17 mouse cellular contexts compared by ENCODE assay signal in the genomic region with DNA sequence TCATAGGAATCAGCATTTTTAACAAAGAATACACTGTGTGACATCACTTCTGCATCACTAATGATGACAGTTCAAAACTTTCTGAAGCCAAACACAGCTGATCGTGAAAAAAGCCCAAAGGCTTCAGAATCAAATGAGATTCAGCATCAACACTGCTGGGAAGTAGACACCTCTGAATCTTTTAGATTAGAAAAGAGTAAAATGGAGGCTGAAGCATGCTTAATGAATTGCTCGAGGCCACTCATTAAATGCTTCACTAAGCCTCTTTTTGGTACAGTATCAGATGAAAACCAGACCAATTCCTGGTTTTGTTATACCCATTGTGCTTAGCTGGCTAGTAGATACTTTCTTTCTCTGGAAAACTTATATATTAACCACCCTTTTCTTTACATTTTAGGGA.
DNase-seq lines count a peak whose midpoint lies in the region; ATAC-seq and TF ChIP-seq lines count a peak whose summit lies in the region.
"Had no signal": no experiment of that assay in that cellular context is flagged by ENCODE, and none has a peak within 500 bp of the region (broad histone marks: within the 10 kb centered on the region; RNA-seq: fewer than 3 reads in every experiment).

No protein-coding gene starts in this region.

- no peak overlapping the region for H3K9ac ChIP-seq in forebrain, embryonic 14.5 days (ENCODE audit: low read length)
- no peak overlapping the region for H3K9ac ChIP-seq in forebrain, postnatal 0 days
- no peak overlapping the region for H3K9ac ChIP-seq in hindbrain, embryonic 14.5 days
- H3K9ac ChIP-seq in hindbrain, embryonic 16.5 days (ENCODE audit: low read depth, low read length): no peak overlapping the region
- H3K9ac ChIP-seq in midbrain, embryonic 15.5 days: no peak overlapping the region
- H3K9ac ChIP-seq: embryonic facial prominence, embryonic 12.5 days had no signal

- 0 out of 2 replicates have a peak, but pooled peaks have one; percentile 42 for ATAC-seq in forebrain, embryonic 14.5 days
- no peak for ATAC-seq in forebrain, postnatal 0 days
- ATAC-seq in hindbrain, embryonic 14.5 days (ENCODE audit: low FRiP score): no peak; the same call in 1 of the 2 replicates
- ATAC-seq in hindbrain, embryonic 16.5 days: no peak
- 0 out of 2 replicates have a peak, but pooled peaks have one; percentile 45 for ATAC-seq in midbrain, embryonic 15.5 days (replicated peaks)
- ATAC-seq: hindbrain, postnatal 0 days had no signal

- peak; percentile 55 for DNase-seq in forebrain, embryonic 14.5 days (ENCODE audit: low spot score)
- DNase-seq in forebrain, postnatal 0 days: no peak
- DNase-seq in hindbrain, embryonic 14.5 days (ENCODE audit: low spot score): peak; percentile 25
- DNase-seq in brain, embryonic 14.5 days (ENCODE audit: low read depth): peak; percentile 70
- no peak for DNase-seq in kidney, adult 18-20 months
- DNase-seq: adrenal gland, postnatal 10 days; cerebellum, adult 11-12 months; cerebellum, adult 9-10 months; cerebellum, postnatal 25 days; gastrocnemius, postnatal 36 days; heart, adult 18-20 months; heart, postnatal 10 days had no signal

- H3K27ac ChIP-seq in forebrain, embryonic 14.5 days (ENCODE audit: low read depth, low read length): no peak overlapping the region
- H3K27ac ChIP-seq in forebrain, postnatal 0 days (ENCODE audit: low read depth, low read length): no peak overlapping the region
- H3K27ac ChIP-seq in hindbrain, embryonic 14.5 days: no peak overlapping the region
- no peak overlapping the region for H3K27ac ChIP-seq in hindbrain, embryonic 16.5 days (ENCODE audit: low read depth, low read length)
- no peak overlapping the region for H3K27ac ChIP-seq in midbrain, embryonic 15.5 days
- H3K27ac ChIP-seq: embryonic facial prominence, embryonic 12.5 days; heart, embryonic 10.5 days; hindbrain, postnatal 0 days had no signal

- TF ChIP-seq POLR2A in brain, embryonic 14.5 days (IDR thresholded peaks at IDR 0.05; ENCODE audit: borderline replicate concordance, extremely low read depth, insufficient read depth, insufficient read length, poor library complexity, severe bottlenecking): no peak

- no peaks in the 10 kb centered on the region for H3K4me1 ChIP-seq in forebrain, embryonic 14.5 days (ENCODE audit: control insufficient read depth, insufficient read depth, low read length)
- H3K4me1 ChIP-seq in forebrain, postnatal 0 days (ENCODE audit: insufficient read depth): no peaks in the 10 kb centered on the region
- no peaks in the 10 kb centered on the region for H3K4me1 ChIP-seq in hindbrain, embryonic 14.5 days (replicated peaks; ENCODE audit: control insufficient read depth, insufficient read depth, low read length)
- H3K4me1 ChIP-seq in hindbrain, embryonic 16.5 days (ENCODE audit: control insufficient read depth, insufficient read depth, low read depth, low read length): no peaks in the 10 kb centered on the region
- H3K4me1 ChIP-seq in midbrain, embryonic 15.5 days: no peaks in the 10 kb centered on the region
- H3K4me1 ChIP-seq: embryonic facial prominence, embryonic 12.5 days; heart, embryonic 10.5 days had no signal

- no peak for TF ChIP-seq CTCF in forebrain, postnatal 0 days (IDR thresholded peaks at IDR 0.05; ENCODE audit: low read depth)
- TF ChIP-seq CTCF in brain, embryonic 14.5 days (IDR thresholded peaks at IDR 0.05; ENCODE audit: borderline replicate concordance, extremely low read depth, insufficient read depth, insufficient read length): no peak

- no peak overlapping the region for H3K4me2 ChIP-seq in forebrain, embryonic 14.5 days (ENCODE audit: low read length)
- no peak overlapping the region for H3K4me2 ChIP-seq in forebrain, postnatal 0 days (ENCODE audit: low read depth)
- no peak overlapping the region for H3K4me2 ChIP-seq in hindbrain, embryonic 14.5 days (replicated peaks)
- no peak overlapping the region for H3K4me2 ChIP-seq in hindbrain, embryonic 16.5 days (ENCODE audit: low read length)
- no peak overlapping the region for H3K4me2 ChIP-seq in midbrain, embryonic 15.5 days
- H3K4me2 ChIP-seq: embryonic facial prominence, embryonic 12.5 days had no signal

- no peaks in the 10 kb centered on the region for H3K9me3 ChIP-seq in forebrain, embryonic 14.5 days (replicated peaks; ENCODE audit: control insufficient read depth, low read length)
- H3K9me3 ChIP-seq in forebrain, postnatal 0 days (ENCODE audit: low read length): no peaks in the 10 kb centered on the region
- no peaks in the 10 kb centered on the region for H3K9me3 ChIP-seq in hindbrain, embryonic 14.5 days (ENCODE audit: control insufficient read depth, low read length)
- no peaks in the 10 kb centered on the region for H3K9me3 ChIP-seq in hindbrain, embryonic 16.5 days (ENCODE audit: control insufficient read depth, low read length)
- no peaks in the 10 kb centered on the region for H3K9me3 ChIP-seq in midbrain, embryonic 15.5 days
- H3K9me3 ChIP-seq: embryonic facial prominence, embryonic 12.5 days; heart, embryonic 10.5 days had no signal

- H3K36me3 ChIP-seq in forebrain, embryonic 14.5 days (ENCODE audit: control insufficient read depth, insufficient read depth, low read length): no peaks in the 10 kb centered on the region
- no peaks in the 10 kb centered on the region for H3K36me3 ChIP-seq in forebrain, postnatal 0 days (ENCODE audit: insufficient read depth)
- no peaks in the 10 kb centered on the region for H3K36me3 ChIP-seq in hindbrain, embryonic 14.5 days (replicated peaks; ENCODE audit: control insufficient read depth, insufficient read depth)
- H3K36me3 ChIP-seq in hindbrain, embryonic 16.5 days (ENCODE audit: control insufficient read depth, insufficient read depth, low read length): no peaks in the 10 kb centered on the region
- no peaks in the 10 kb centered on the region for H3K36me3 ChIP-seq in midbrain, embryonic 15.5 days (replicated peaks)
- H3K36me3 ChIP-seq: embryonic facial prominence, embryonic 12.5 days; heart, embryonic 10.5 days had no signal

- no peak overlapping the region for H3K4me3 ChIP-seq in forebrain, embryonic 14.5 days (ENCODE audit: low read depth, low read length)
- no peak overlapping the region for H3K4me3 ChIP-seq in forebrain, postnatal 0 days (ENCODE audit: low read depth, low read length)
- H3K4me3 ChIP-seq in hindbrain, embryonic 14.5 days (replicated peaks; ENCODE audit: low read length): no peak overlapping the region
- no peak overlapping the region for H3K4me3 ChIP-seq in hindbrain, embryonic 16.5 days (ENCODE audit: low read length)
- H3K4me3 ChIP-seq in midbrain, embryonic 15.5 days: no peak overlapping the region
- H3K4me3 ChIP-seq: embryonic facial prominence, embryonic 12.5 days; heart, embryonic 10.5 days had no signal

- WGBS in forebrain, embryonic 14.5 days: 18% methylated on average over 2 of the region's 2 CpGs
- 21% methylated on average over 2 of the region's 2 CpGs for WGBS in forebrain, postnatal 0 days
- 51% methylated on average over 2 of the region's 2 CpGs for WGBS in hindbrain, embryonic 14.5 days
- 62% methylated on average over 2 of the region's 2 CpGs for WGBS in hindbrain, embryonic 16.5 days
- WGBS in midbrain, embryonic 15.5 days: 56% methylated on average over 2 of the region's 2 CpGs

- H3K27me3 ChIP-seq in forebrain, embryonic 14.5 days (replicated peaks; ENCODE audit: control insufficient read depth, insufficient read depth, low read length): no peaks in the 10 kb centered on the region
- H3K27me3 ChIP-seq in forebrain, postnatal 0 days (ENCODE audit: insufficient read depth, low read length): no peaks in the 10 kb centered on the region
- no peaks in the 10 kb centered on the region for H3K27me3 ChIP-seq in hindbrain, embryonic 14.5 days (ENCODE audit: control insufficient read depth, insufficient read depth, low read length)
- H3K27me3 ChIP-seq in hindbrain, embryonic 16.5 days (replicated peaks; ENCODE audit: control insufficient read depth, insufficient read depth, low read length): no peaks in the 10 kb centered on the region
- no peaks in the 10 kb centered on the region for H3K27me3 ChIP-seq in midbrain, embryonic 15.5 days (replicated peaks)
- H3K27me3 ChIP-seq: embryonic facial prominence, embryonic 12.5 days had no signal

Comparison
In these comparisons a context has a peak if more than half of its experiments do, and no peak if none do; other contexts are left out.
1. ATAC-seq: peak in forebrain, embryonic 14.5 days (single experiment) and midbrain, embryonic 15.5 days (single experiment); none in forebrain, postnatal 0 days (single experiment), hindbrain, embryonic 14.5 days (single experiment) and hindbrain, embryonic 16.5 days (single experiment).
2. DNase-seq: peak in forebrain, embryonic 14.5 days (single experiment), hindbrain, embryonic 14.5 days (single experiment) and brain, embryonic 14.5 days (single experiment); none in forebrain, postnatal 0 days (single experiment) and kidney, adult 18-20 months (single experiment).